Comparison of ENCODE assay signal across 9 mouse cellular contexts in the genomic region with DNA sequence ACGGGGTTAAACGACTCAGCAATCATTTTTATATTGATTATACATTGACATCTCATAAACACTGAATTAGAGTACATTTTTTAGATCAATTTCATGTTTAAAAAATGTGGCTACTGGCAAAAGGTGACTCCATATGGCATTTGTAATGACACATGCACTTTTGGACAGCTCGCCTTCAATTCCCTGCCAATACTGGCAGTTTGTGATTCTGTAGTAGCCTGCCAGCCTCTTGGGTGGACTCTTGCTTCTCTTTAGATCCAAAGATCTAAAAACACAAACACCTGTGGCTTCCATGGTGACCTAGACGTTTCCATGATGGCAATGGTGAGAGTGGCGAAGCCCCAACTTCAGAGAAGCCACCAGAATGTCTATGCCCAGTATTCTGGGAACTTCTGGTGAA.
"Had no signal": no experiment of that assay in that cellular context is flagged by ENCODE, and none has a peak within 500 bp of the region (broad histone marks: within the 10 kb centered on the region; RNA-seq: fewer than 3 reads in every experiment).

No protein-coding gene starts in this region.

- ATAC-seq: liver, embryonic 12.5 days had no signal

- DNase-seq: kidney, postnatal 25 days; layer of hippocampus, adult 9-11 months; layer of hippocampus, postnatal 36 days; lung, embryonic 14.5 days; lung, postnatal 10 days; right cerebral cortex, adult 18-20 months; right cerebral cortex, postnatal 25 days; thymus, postnatal 36 days had no signal
